Mouse (Mus musculus): ENCODE results near the gene Zer1. TPM values are rescaled to one million over a fixed set of nuclear protein-coding genes. Genes with fewer than 3 reads are reported as not detected.

The Zer1 gene
- polyA plus RNA-seq, 1 experiment from 2014 or later = 10.6 TPM

DNA sequence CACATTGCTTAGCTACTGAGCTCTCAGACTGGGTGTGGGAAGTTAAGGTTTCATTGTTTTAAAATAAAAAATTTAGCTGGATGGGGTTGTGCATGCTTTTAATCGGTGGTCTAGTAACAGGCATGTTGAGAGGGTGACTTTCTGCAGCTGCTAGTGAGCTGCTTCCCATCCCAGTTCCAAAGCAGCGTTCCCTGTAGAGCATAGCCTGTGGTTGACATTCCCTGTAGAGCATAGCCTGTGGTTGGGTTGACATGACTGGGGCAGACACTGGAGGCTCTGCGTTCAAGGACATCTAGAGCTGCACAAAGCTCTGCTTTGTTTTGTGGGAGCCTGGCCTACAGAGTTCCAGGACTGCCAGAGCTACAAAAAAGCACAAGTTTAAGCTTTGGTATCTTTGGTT is 51.1 kb downstream of the Zer1 start:
- peaks cover 42% of the 10 kb centered on the region for H3K36me3 ChIP-seq
- H3K9me3 ChIP-seq = no peaks in the 10 kb centered on the region
- H3K4me3 ChIP-seq = no peak overlapping the region
- WGBS = 84% methylated on average over 3 of the region's 3 CpGs
- H3K9ac ChIP-seq = no peak overlapping the region
- no peak overlapping the region for H3K4me2 ChIP-seq (replicated peaks)
- H3K27ac ChIP-seq = no peak overlapping the region
- H3K27me3 ChIP-seq (replicated peaks) = no peaks in the 10 kb centered on the region
- no peak for ATAC-seq (ENCODE audit: low FRiP score, low read depth)
- H3K4me1 ChIP-seq = peaks cover 12% of the 10 kb centered on the region

DNA sequence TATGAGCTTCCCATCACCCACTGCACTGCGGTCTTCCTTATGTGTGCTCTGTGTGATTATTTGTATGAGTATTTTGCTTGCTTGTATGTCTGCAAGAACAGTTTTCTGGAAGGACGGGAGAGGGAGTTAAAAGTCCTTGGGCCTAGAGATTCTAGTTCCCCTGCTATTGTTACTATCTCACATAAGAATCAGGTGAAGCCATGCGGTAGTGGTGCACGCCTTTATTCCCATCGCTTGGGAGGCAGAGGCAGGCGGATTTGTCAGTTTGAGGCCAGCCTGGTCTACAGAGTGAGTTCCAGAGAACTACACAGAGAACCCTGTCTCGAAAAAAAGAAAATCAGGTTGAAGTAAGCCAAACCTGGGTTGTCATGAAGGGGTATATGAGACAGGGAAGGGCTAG is 51.5 kb downstream of the Zer1 start:
- H3K4me1 ChIP-seq = peaks cover 12% of the 10 kb centered on the region
- no peak overlapping the region for H3K4me3 ChIP-seq
- peaks cover 45% of the 10 kb centered on the region for H3K36me3 ChIP-seq
- H3K27ac ChIP-seq = no peak overlapping the region
- no peak overlapping the region for H3K4me2 ChIP-seq (replicated peaks)
- H3K27me3 ChIP-seq (replicated peaks) = no peaks in the 10 kb centered on the region
- H3K9me3 ChIP-seq = no peaks in the 10 kb centered on the region
- WGBS = 78% methylated on average over 7 of the region's 7 CpGs
- H3K9ac ChIP-seq = no peak overlapping the region
- ATAC-seq (ENCODE audit: low FRiP score, low read depth) = no peak

DNA sequence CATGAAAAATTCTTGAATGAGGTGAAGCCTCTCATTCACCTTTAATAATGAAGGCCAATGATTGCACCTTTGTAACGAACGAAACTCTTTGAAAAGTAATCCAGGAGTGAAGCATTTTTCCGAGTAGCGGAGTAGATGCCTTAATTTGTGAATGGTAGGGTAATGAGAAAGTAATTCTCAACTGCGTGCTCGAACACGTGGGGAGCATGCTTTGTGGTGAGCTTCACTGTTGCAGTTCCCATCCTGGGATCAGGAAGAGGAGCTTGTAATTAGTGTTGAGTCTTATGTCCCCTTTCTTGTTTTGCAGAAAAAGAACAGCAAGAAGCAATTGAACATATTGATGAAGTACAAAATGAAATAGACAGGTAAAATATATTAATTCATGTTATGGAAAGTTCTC is 56.4 kb downstream of the Zer1 start:
- H3K4me1 ChIP-seq = peaks cover 29% of the 10 kb centered on the region
- WGBS = 23% methylated on average over 7 of the region's 7 CpGs
- no peak overlapping the region for H3K27ac ChIP-seq
- H3K36me3 ChIP-seq = peaks cover 35% of the 10 kb centered on the region
- H3K27me3 ChIP-seq (replicated peaks) = no peaks in the 10 kb centered on the region
- peak overlapping the region; percentile 99 for H3K9ac ChIP-seq
- H3K4me2 ChIP-seq (replicated peaks) = peak overlapping the region; percentile 76
- ATAC-seq (ENCODE audit: low FRiP score, low read depth) = no peak
- no peaks in the 10 kb centered on the region for H3K9me3 ChIP-seq
- H3K4me3 ChIP-seq = peak overlapping the region; percentile 100

DNA sequence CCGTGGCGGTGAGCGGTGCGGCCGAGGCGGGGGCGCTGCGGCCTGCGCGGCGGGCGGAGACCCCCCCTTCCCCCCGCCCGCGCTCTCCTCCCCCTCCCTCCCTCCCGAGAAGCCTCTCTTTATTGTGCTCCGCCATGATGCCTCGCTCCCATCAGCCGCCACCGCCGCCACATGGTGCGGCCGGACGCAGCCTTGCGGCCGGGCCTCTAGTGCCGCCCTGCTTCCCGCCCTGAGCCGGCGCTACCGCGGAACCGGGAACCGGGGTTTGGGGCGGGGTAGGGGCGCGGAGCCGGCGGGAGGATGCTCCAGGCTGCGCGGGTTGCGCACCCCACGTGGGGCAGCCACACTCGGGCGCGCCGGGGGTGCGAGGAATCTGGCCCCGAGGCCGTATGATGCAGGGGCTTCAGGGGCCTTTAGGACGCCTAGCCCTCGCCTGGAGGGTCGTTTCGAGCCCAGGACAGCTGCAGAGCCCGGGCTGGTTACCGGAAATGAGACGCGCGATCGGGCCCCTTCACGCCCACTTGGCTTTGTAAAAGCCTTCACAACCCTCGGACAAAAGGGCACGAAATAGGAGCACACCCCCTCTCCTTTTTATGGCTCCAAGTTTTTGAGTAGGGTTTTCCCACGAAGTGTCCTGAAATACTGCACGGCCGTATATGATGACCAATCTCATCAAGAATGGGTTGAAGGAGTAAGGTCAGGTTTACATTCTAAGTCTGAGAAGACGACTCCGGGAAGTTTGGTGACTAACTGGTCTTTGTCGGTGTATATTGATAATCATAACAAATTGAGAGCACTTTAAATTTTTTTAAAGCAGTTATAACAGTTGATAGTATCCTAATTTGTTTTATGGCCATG is 57.1 kb downstream of the Zer1 start:
- Histone ChIP-seq H3K4me1 (peaks cover 33% of the 10 kb centered on the region), H3K9me3 (no peaks in the 10 kb centered on the region), H3K9ac (peak overlapping the region; percentile 99), H3K27me3 (replicated peaks) (no peaks in the 10 kb centered on the region), H3K4me3 (peak overlapping the region; percentile 100), H3K27ac (peak overlapping the region; percentile 98), H3K4me2 (replicated peaks) (peak overlapping the region; percentile 76), H3K36me3 (peaks cover 28% of the 10 kb centered on the region)
- ATAC-seq (ENCODE audit: low FRiP score, low read depth) = peak; percentile 42
- under 1% methylated on average over 54 of the region's 69 CpGs for WGBS

- peak overlapping the region; percentile 98 for H3K27ac ChIP-seq
- H3K4me2 ChIP-seq (replicated peaks) = peak overlapping the region; percentile 76
- H3K27me3 ChIP-seq (replicated peaks) = no peaks in the 10 kb centered on the region
- H3K4me1 ChIP-seq = peaks cover 38% of the 10 kb centered on the region
- peaks cover 25% of the 10 kb centered on the region for H3K36me3 ChIP-seq
- WGBS = under 1% methylated on average over 81 of the region's 101 CpGs
- no peaks in the 10 kb centered on the region for H3K9me3 ChIP-seq
- ATAC-seq (ENCODE audit: low FRiP score, low read depth) = peak; percentile 91
- H3K4me3 ChIP-seq = peak overlapping the region; percentile 100
- H3K9ac ChIP-seq = peak overlapping the region; percentile 99
Observed at GRCm38 (mm10) chr2:30066046-30066901, 58.1 kb downstream of the Zer1 start.

- H3K4me1 ChIP-seq = peaks cover 41% of the 10 kb centered on the region
- H3K9ac ChIP-seq = no peak overlapping the region
- H3K4me3 ChIP-seq = no peak overlapping the region
- no peaks in the 10 kb centered on the region for H3K9me3 ChIP-seq
- peaks cover 10% of the 10 kb centered on the region for H3K36me3 ChIP-seq
- ATAC-seq (ENCODE audit: low FRiP score, low read depth) = no peak
- H3K4me2 ChIP-seq (replicated peaks) = peak overlapping the region; percentile 91
- no peak overlapping the region for H3K27ac ChIP-seq
- WGBS = 34% methylated on average over 3 of the region's 3 CpGs
- H3K27me3 ChIP-seq (replicated peaks) = no peaks in the 10 kb centered on the region
Observed at GRCm38 (mm10) chr2:30064298-30064697, 60.1 kb downstream of the Zer1 start.

GRCm38 (mm10) chr2:30063791-30064190 is 60.6 kb downstream of the Zer1 start:
- peak overlapping the region; percentile 53; the same call in 1 of the 2 replicates for H3K4me3 ChIP-seq
- H3K4me2 ChIP-seq (replicated peaks) = peak overlapping the region; percentile 91
- H3K27me3 ChIP-seq (replicated peaks) = no peaks in the 10 kb centered on the region
- H3K36me3 ChIP-seq = peaks cover 6% of the 10 kb centered on the region
- H3K4me1 ChIP-seq = peaks cover 41% of the 10 kb centered on the region
- no peak for ATAC-seq (ENCODE audit: low FRiP score, low read depth)
- H3K9me3 ChIP-seq = no peaks in the 10 kb centered on the region
- H3K9ac ChIP-seq = no peak overlapping the region
- H3K27ac ChIP-seq = no peak overlapping the region
- 7% methylated on average over 2 of the region's 3 CpGs for WGBS

DNA sequence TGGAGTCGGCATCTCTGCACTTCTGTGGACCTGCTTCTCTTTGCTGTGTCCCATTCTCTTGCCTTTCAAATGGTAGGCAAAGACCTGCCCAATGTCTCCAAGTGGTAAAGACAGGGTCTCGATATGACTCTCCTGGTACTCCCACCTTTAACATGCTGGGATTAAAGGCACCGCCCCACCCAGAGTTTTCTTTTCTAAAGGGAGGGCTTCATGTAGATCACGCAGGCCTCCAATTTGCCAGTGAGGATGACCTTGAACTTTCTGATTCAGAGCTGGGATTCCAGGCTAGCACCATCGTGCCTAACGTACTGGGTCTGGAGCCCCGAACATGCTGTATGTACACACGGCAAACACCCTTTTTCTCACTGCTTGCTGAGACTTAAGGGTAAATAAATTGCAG is 61.1 kb downstream of the Zer1 start:
- Histone ChIP-seq H3K27me3 (replicated peaks) (no peaks in the 10 kb centered on the region), H3K36me3 (peaks cover 2% of the 10 kb centered on the region), H3K27ac (no peak overlapping the region), H3K4me3 (peak overlapping the region; percentile 53), H3K4me2 (replicated peaks) (peak overlapping the region; percentile 91), H3K4me1 (peaks cover 36% of the 10 kb centered on the region), H3K9ac (peak overlapping the region; percentile 65), H3K9me3 (no peaks in the 10 kb centered on the region)
- 3% methylated on average over 8 of the region's 8 CpGs for WGBS
- ATAC-seq (ENCODE audit: low FRiP score, low read depth) = no peak

DNA sequence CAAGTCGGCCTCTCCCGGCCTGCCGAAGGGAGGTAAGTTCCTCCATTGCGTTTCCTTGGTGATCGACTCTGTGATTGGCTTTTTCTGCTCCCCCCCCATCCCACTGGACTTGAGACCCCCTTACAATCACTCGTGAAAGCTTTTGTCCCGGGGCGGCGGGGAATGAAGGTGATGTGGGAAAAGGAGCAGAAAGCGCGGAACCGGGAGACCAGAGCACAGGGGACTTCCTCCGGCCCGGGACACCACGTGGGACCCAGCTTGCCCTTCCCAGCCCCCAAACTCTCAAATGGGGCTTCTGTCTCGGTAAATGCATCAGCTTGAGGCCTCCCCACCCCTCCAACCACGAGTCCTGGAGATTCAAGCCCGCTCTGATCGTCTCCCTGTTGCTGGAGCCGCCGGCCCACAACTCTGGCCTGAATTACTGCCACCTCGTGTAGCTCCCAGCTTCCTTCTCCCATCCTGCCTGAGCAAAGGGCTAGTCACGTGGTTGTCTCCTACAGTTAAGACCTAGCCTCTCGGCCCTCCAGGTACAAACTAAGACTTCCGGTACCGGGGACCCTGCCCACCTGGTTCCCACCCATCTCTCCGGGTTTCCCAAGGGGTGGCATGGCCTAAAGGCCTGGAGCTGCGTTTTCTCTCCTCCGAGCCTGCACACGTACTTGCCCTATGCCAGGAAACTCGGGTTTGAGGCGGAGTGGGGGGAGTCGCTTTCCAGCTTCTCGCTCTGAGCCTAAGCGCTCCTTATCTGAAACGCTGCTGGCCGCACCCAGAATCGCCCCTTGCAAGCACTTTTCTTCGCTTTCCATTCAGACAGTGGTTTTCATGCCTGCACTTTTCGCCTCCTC is 61.9 kb downstream of the Zer1 start:
- H3K9me3 ChIP-seq = no peaks in the 10 kb centered on the region
- peak overlapping the region; percentile 91 for H3K4me2 ChIP-seq (replicated peaks)
- H3K9ac ChIP-seq = peak overlapping the region; percentile 65
- no peak for ATAC-seq (ENCODE audit: low FRiP score, low read depth)
- H3K4me1 ChIP-seq = peaks cover 31% of the 10 kb centered on the region
- no peaks in the 10 kb centered on the region for H3K36me3 ChIP-seq
- H3K27ac ChIP-seq = peak overlapping the region; percentile 46; the same call in 1 of the 2 replicates
- H3K4me3 ChIP-seq = peak overlapping the region; percentile 53
- WGBS = under 1% methylated on average over 40 of the region's 40 CpGs
- H3K27me3 ChIP-seq (replicated peaks) = no peaks in the 10 kb centered on the region

DNA sequence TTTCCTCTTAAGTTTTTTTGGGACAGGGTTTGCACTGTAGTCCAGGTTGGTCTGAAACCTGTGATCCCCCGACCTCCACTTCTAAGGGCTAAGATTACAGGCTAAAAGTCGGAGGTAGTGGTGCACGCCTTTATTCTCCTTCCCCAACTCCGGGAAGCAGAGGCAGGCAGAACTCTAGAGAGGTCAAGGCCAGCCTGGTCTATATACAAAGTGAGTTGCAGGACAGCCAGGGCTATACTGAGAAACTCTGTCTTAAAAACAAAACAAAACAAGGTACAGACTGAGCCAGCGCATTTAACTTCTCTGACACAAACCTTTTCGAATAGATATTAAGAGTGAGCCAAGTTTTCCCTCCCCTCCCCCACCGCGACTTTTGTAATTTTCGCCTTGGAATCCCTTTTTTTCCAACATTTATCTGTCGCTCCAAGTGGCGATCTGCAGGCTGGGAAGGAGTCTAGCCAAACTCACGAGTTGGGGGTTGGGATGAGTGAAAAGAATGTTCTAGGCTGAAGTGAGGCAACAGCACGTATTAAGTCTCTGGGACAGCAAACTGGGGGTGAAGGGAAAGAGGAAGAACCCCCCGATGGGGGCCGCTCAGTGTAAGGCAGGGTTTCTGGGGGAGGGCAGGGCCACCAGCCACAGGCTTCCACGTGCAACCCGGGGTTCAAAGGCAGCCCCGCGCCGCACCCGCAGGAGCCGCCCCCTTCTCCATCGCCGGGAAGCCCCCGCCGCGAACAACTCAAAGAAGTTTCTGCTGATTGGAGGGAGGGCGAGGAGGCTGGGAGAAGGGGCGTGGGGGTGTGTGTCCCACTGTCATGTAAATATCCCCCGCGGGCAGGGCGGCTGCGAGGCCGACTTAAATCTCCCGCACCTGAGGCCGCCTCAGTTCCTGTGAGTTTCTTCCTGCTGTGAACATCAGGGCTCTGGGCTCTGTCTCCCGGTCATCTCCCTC is 62.9 kb downstream of the Zer1 start:
- peak; percentile 13; the same call in 1 of the 2 replicates for ATAC-seq (ENCODE audit: low FRiP score, low read depth)
- no peaks in the 10 kb centered on the region for H3K9me3 ChIP-seq
- H3K27ac ChIP-seq = no peak overlapping the region
- H3K9ac ChIP-seq = peak overlapping the region; percentile 65
- WGBS = 8% methylated on average over 37 of the region's 37 CpGs
- H3K36me3 ChIP-seq = no peaks in the 10 kb centered on the region
- H3K4me1 ChIP-seq = peaks cover 34% of the 10 kb centered on the region
- no peaks in the 10 kb centered on the region for H3K27me3 ChIP-seq (replicated peaks)
- peak overlapping the region; percentile 53 for H3K4me3 ChIP-seq
- H3K4me2 ChIP-seq (replicated peaks) = peak overlapping the region; percentile 91

DNA sequence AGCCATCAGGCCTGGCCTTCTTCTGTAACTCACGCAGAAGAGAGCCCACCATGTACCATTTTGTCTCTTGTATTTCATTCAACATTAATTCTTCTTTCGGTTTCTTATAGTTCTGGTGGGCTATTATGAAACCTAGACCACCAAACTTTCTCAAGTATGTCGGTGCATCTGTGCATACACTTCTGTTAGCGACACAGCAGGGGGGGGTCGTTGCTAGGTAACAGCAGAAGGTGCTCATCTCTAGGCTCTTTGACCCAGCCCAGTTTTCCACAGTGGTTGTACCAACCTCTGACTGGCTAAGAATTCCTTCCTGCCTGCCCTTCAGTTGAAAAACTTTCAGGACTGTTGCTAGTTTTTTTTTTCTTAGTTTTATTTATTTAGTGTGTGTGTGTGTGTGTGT is 66.0 kb downstream of the Zer1 start:
- no peak overlapping the region for H3K4me2 ChIP-seq (replicated peaks)
- H3K27ac ChIP-seq = no peak overlapping the region
- no peak overlapping the region for H3K4me3 ChIP-seq
- no peak overlapping the region for H3K9ac ChIP-seq
- 27% methylated on average over 5 of the region's 5 CpGs for WGBS
- no peaks in the 10 kb centered on the region for H3K27me3 ChIP-seq (replicated peaks)
- no peaks in the 10 kb centered on the region for H3K36me3 ChIP-seq
- peaks cover 20% of the 10 kb centered on the region for H3K4me1 ChIP-seq
- ATAC-seq (ENCODE audit: low FRiP score, low read depth) = no peak
- no peaks in the 10 kb centered on the region for H3K9me3 ChIP-seq
